Mouse (Mus musculus): Measurements from ENCODE around the gene D430042O09Rik. TPM values are rescaled to one million over a fixed set of nuclear protein-coding genes. Genes with fewer than 3 reads are reported as not detected.

D430042O09Rik gene
- total and polyA plus RNA-seq, 2 experiments from 2014 or later: 4.5 to 17.8 TPM

DNA sequence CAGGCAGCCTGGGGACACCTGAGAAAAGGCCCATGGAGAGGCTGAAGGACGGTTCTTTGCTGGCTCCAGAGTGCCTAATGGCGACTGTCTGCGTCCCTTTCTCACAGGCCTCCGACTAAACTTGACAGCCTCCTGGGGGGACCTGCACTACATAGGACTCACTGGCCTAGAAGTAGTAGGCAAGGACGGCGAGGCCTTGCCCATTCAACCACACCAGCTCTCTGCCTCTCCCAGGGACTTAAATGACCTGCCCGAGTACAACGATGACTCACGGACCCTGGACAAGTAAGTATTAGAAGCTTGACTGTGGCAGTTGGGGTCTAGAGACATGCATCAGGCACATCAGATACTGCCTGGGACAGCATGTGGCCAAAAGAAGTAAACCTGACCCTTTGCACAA, 152.7 kb downstream of the D430042O09Rik start:
- TF ChIP-seq CTCF (IDR thresholded peaks at IDR 0.05; ENCODE audit: low read depth): no peak
- no peaks in the 10 kb centered on the region for H3K4me1 ChIP-seq (ENCODE audit: insufficient read depth, low read length)
- 89% methylated on average over 9 of the region's 9 CpGs for WGBS

DNA sequence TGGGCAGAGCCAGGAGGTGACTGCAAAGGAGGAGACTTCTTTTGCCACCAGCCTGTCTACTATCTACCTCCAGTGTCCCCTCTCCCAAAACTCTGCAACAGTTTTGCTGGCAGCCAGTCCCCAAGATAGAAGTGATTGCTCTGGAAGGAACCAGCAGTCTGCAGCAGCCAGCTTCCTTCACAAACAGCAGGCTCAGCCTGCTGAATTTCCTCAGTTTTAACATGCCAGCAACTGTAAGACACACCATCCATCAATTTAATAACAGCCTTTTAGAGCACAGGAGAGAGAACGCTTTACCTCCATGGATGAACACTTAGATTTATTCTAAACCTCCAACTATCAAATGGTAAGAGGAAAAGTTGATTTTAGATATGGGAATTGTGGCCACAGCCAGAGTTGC, 156.3 kb downstream of the D430042O09Rik start:
- DNase-seq (ENCODE audit: low spot score) (no peak), ATAC-seq (no peak)
- no peaks in the 10 kb centered on the region for H3K4me1 ChIP-seq (ENCODE audit: insufficient read depth, low read length)
- H3K4me2 ChIP-seq (ENCODE audit: low read depth, low read length): no peak overlapping the region
- 74% methylated on average over 1 of the region's 1 CpGs for WGBS
- H3K4me3 ChIP-seq (ENCODE audit: low read length): no peak overlapping the region
- no peak overlapping the region for H3K9ac ChIP-seq (replicated peaks; ENCODE audit: low read length)
- no peaks in the 10 kb centered on the region for H3K36me3 ChIP-seq (ENCODE audit: insufficient read depth, low read length)
- no peaks in the 10 kb centered on the region for H3K27me3 ChIP-seq (ENCODE audit: insufficient read depth, low read length)
- H3K27ac ChIP-seq: no peak overlapping the region
- TF ChIP-seq CTCF (IDR thresholded peaks at IDR 0.05; ENCODE audit: low read depth): no peak
- no peaks in the 10 kb centered on the region for H3K9me3 ChIP-seq (ENCODE audit: low read length)

More for the DNA sequence above, 152.7 kb downstream of the D430042O09Rik start:
- no peaks in the 10 kb centered on the region for H3K9me3 ChIP-seq (ENCODE audit: low read length)
- H3K9ac ChIP-seq (replicated peaks; ENCODE audit: low read length): no peak overlapping the region
- ATAC-seq (no peak), DNase-seq (ENCODE audit: low spot score) (no peak)
- no peak overlapping the region for H3K4me3 ChIP-seq (ENCODE audit: low read length)
- H3K27ac ChIP-seq: no peak overlapping the region
- H3K4me2 ChIP-seq (ENCODE audit: low read depth, low read length): no peak overlapping the region
- no peaks in the 10 kb centered on the region for H3K27me3 ChIP-seq (ENCODE audit: insufficient read depth, low read length)
- H3K36me3 ChIP-seq (ENCODE audit: insufficient read depth, low read length): no peaks in the 10 kb centered on the region

DNA sequence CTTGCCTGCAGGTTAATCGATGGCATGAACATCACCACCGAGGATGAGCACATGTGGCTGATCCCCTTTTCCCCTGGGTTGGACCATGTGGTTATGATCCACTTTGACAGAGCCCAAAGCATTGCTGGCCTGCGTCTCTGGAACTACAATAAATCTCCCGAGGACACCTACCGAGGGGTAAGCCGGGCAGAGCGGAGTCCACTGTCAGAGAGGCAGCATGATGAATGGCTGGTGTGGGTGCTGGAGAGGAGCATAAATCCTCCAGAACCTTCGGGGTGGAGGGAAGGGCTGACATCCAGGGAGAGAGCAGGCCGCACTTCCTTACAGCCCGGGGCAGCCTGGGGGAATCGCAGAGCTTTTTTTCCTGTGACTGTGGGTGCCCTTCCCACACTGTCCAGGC, 157.5 kb downstream of the D430042O09Rik start:
- Histone ChIP-seq H3K4me1 (ENCODE audit: insufficient read depth, low read length) (no peaks in the 10 kb centered on the region), H3K9me3 (ENCODE audit: low read length) (no peaks in the 10 kb centered on the region), H3K4me3 (ENCODE audit: low read length) (no peak overlapping the region), H3K27ac (no peak overlapping the region), H3K36me3 (ENCODE audit: insufficient read depth, low read length) (no peaks in the 10 kb centered on the region), H3K9ac (replicated peaks; ENCODE audit: low read length) (no peak overlapping the region), H3K4me2 (ENCODE audit: low read depth, low read length) (no peak overlapping the region), H3K27me3 (ENCODE audit: insufficient read depth, low read length) (no peaks in the 10 kb centered on the region)
- ATAC-seq (no peak), DNase-seq (ENCODE audit: low spot score) (no peak)
- no peak for TF ChIP-seq CTCF (IDR thresholded peaks at IDR 0.05; ENCODE audit: low read depth)
- WGBS: 46% methylated on average over 11 of the region's 11 CpGs

- Histone ChIP-seq H3K4me1 (ENCODE audit: insufficient read depth, low read length) (peaks cover 20% of the 10 kb centered on the region), H3K27me3 (ENCODE audit: insufficient read depth, low read length) (no peaks in the 10 kb centered on the region), H3K9ac (replicated peaks; ENCODE audit: low read length) (no peak overlapping the region), H3K9me3 (ENCODE audit: low read length) (no peaks in the 10 kb centered on the region), H3K27ac (no peak overlapping the region), H3K36me3 (ENCODE audit: insufficient read depth, low read length) (no peaks in the 10 kb centered on the region), H3K4me3 (ENCODE audit: low read length) (no peak overlapping the region), H3K4me2 (ENCODE audit: low read depth, low read length) (no peak overlapping the region)
- ATAC-seq (no peak), DNase-seq (ENCODE audit: low spot score) (no peak)
- WGBS: 83% methylated on average over 3 of the region's 3 CpGs
- no peak for TF ChIP-seq CTCF (IDR thresholded peaks at IDR 0.05; ENCODE audit: low read depth)
Observed at GRCm38 (mm10) chr7:125868570-125868969, 160.9 kb downstream of the D430042O09Rik start.

DNA sequence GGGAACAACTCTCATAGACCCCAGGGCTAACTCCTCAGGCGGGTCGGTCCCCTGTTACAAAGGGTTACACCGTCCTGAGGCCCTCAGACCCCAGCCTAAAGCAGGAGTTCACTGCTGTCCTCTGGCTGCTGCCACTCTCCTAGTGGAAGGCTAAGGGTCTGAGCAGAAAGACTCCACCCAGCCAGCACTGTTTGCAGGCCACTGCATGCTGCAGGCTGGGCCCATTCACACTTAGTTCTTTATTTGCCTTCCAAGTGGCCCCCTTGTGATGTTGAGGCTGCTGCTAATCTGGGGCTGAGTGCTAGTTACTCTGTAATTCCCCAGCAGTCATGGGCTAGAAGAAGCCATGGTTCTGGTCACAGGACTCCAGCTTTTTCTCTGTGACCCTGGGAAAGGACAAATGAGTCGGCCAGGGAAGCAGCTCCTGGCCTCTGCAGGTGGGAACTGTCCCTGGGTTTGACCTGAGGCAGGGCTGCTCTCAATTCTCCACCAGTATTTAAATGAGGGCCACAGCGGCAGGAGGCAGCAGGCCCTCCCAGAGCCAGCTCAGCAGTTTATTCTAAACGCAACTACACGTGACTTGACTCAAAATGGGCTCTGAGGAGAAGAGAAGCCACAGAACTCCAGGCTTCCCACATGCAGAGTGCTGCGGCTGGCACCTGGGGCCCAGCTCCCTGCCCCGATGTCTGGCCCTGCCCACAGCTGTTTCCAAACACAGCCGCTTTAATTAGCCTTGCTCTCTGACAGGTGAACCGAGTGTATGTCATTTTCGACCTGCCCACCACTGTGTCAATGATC, 163.9 kb downstream of the D430042O09Rik start:
- H3K27me3 ChIP-seq (ENCODE audit: insufficient read depth, low read length): no peaks in the 10 kb centered on the region
- TF ChIP-seq CTCF (IDR thresholded peaks at IDR 0.05; ENCODE audit: low read depth): no peak
- 0 out of 2 replicates have a peak overlapping the region, but pooled peaks have one; percentile 21 for H3K9ac ChIP-seq (replicated peaks; ENCODE audit: low read length)
- H3K9me3 ChIP-seq (ENCODE audit: low read length): no peaks in the 10 kb centered on the region
- ATAC-seq (peak; percentile 66), DNase-seq (ENCODE audit: low spot score) (peak; percentile 60)
- no peak overlapping the region for H3K4me3 ChIP-seq (ENCODE audit: low read length)
- H3K36me3 ChIP-seq (ENCODE audit: insufficient read depth, low read length): no peaks in the 10 kb centered on the region
- peaks cover 20% of the 10 kb centered on the region for H3K4me1 ChIP-seq (ENCODE audit: insufficient read depth, low read length)
- WGBS: 21% methylated on average over 12 of the region's 12 CpGs
- peak overlapping the region; percentile 68; the same call in 1 of the 2 replicates for H3K27ac ChIP-seq
- H3K4me2 ChIP-seq (ENCODE audit: low read depth, low read length): no peak overlapping the region

- Histone ChIP-seq H3K4me1 (ENCODE audit: insufficient read depth, low read length) (peaks cover 20% of the 10 kb centered on the region), H3K27ac (peak overlapping the region; percentile 68; the same call in 1 of the 2 replicates), H3K36me3 (ENCODE audit: insufficient read depth, low read length) (no peaks in the 10 kb centered on the region), H3K9me3 (ENCODE audit: low read length) (no peaks in the 10 kb centered on the region), H3K27me3 (ENCODE audit: insufficient read depth, low read length) (no peaks in the 10 kb centered on the region), H3K9ac (replicated peaks; ENCODE audit: low read length) (no peak overlapping the region), H3K4me3 (ENCODE audit: low read length) (no peak overlapping the region), H3K4me2 (ENCODE audit: low read depth, low read length) (no peak overlapping the region)
- no peak for TF ChIP-seq CTCF (IDR thresholded peaks at IDR 0.05; ENCODE audit: low read depth)
- ATAC-seq (no peak), DNase-seq (ENCODE audit: low spot score) (no peak)
- 49% methylated on average over 6 of the region's 6 CpGs for WGBS
Observed at GRCm38 (mm10) chr7:125872202-125872580, 164.5 kb downstream of the D430042O09Rik start.

- no peak for TF ChIP-seq CTCF (IDR thresholded peaks at IDR 0.05; ENCODE audit: low read depth)
- H3K4me1 ChIP-seq (ENCODE audit: insufficient read depth, low read length): peaks cover 20% of the 10 kb centered on the region
- H3K4me3 ChIP-seq (ENCODE audit: low read length): no peak overlapping the region
- H3K27ac ChIP-seq: no peak overlapping the region
- WGBS: 67% methylated on average over 3 of the region's 3 CpGs
- H3K27me3 ChIP-seq (ENCODE audit: insufficient read depth, low read length): no peaks in the 10 kb centered on the region
- no peaks in the 10 kb centered on the region for H3K36me3 ChIP-seq (ENCODE audit: insufficient read depth, low read length)
- H3K9ac ChIP-seq (replicated peaks; ENCODE audit: low read length): no peak overlapping the region
- ATAC-seq (no peak), DNase-seq (ENCODE audit: low spot score) (no peak)
- H3K9me3 ChIP-seq (ENCODE audit: low read length): no peaks in the 10 kb centered on the region
- H3K4me2 ChIP-seq (ENCODE audit: low read depth, low read length): no peak overlapping the region
Observed at GRCm38 (mm10) chr7:125872874-125873273, 165.2 kb downstream of the D430042O09Rik start.
